Mouse (Mus musculus) forebrain, postnatal 0 days (tissue): ENCODE data around the gene Tet2. TPM values are rescaled to one million over a fixed set of nuclear protein-coding genes. Genes with fewer than 3 reads are reported as not detected.

Source experiments
- ATAC-seq: fragments of 200-750 bp; cut with Nextera tagmentation; 2 replicates; pipeline ENCODE4 v1.8.0; 2017; ENCODE audit warnings: mild to moderate bottlenecking, moderate library complexity
- DNase-seq: peaks from one replicate; pipeline ENCODE4 v3.0.0-alpha.2; 2015
- H3K27ac ChIP-seq: fragments of 300-500 bp; sonication (generic); 2 replicates; pipeline ENCODE4 v1.5.1; 2014; ENCODE audit warnings: low read depth, mild to moderate bottlenecking, antibody characterized with exemption, low read length, moderate library complexity, mixed read lengths
- H3K27me3 ChIP-seq: fragments of 300-500 bp; sonication (generic); 2 replicates; pipeline ENCODE4 v1.6.1; 2014; ENCODE audit warnings: mild to moderate bottlenecking, low read length, mixed read lengths; ENCODE audit not compliant: insufficient read depth
- H3K36me3 ChIP-seq: fragments of 300-500 bp; sonication (generic); 2 replicates; pipeline ENCODE4 v1.6.1; 2014; ENCODE audit warnings: mild to moderate bottlenecking, moderate library complexity; ENCODE audit not compliant: insufficient read depth
- H3K4me1 ChIP-seq: fragments of 300-500 bp; sonication (generic); 2 replicates; pipeline ENCODE4 v1.6.1; 2014; ENCODE audit warnings: antibody characterized with exemption; ENCODE audit not compliant: insufficient read depth
- H3K4me2 ChIP-seq: fragments of 300-500 bp; sonication (generic); 2 replicates; pipeline ENCODE4 v1.6.1; 2014; ENCODE audit warnings: low read depth, mild to moderate bottlenecking, moderate library complexity
- H3K4me3 ChIP-seq: fragments of 300-500 bp; sonication (generic); 2 replicates; pipeline ENCODE4 v1.5.1; 2014; ENCODE audit warnings: low read depth, low read length, mixed read lengths
- H3K9ac ChIP-seq: fragments of 300-500 bp; sonication (generic); 2 replicates; pipeline ENCODE4 v1.6.1; 2014; ENCODE audit warnings: mild to moderate bottlenecking
- H3K9me3 ChIP-seq: fragments of 300-500 bp; sonication (generic); 2 replicates; pipeline ENCODE4 v1.6.1; 2016; ENCODE audit warnings: low read length
- CTCF ChIP-seq: sonication (generic); IDR thresholded peaks from 2 replicates; pipeline ENCODE4 v1.5.1; 2016; ENCODE audit warnings: antibody characterized with exemption, control low read depth, low read depth
- WGBS: fragments of 180-500 bp; shearing (Covaris S2); extraction: QIAGEN DNeasy Blood & Tissue Kit; methylation state at CpG from one replicate; pipeline ENCODE4 v1.1.7; 2014; 5-methylcytosine and 5-hydroxymethylcytosine counted together
- polyA plus RNA-seq: library from polyadenylated mRNA; unstranded; fragments of >200 nt; fragmentation: Nextera tagmentation; extraction: Ambion mirVana; gene quantifications from 2 replicates; pipeline ENCODE4 v1.2.1, GENCODE M21; 2015
- total RNA-seq: library from RNA; depleted of rRNA; stranded (reverse); fragments of >200 nt; gene quantifications from 2 replicates; pipeline ENCODE4 v1.2.3, GENCODE M21; 2014

The Tet2 gene
- total and polyA plus RNA-seq, 2 experiments from 2014 or later, result 11.8 to 49.6 TPM

GRCm38 (mm10) chr3:133518801-133519200, 26.1 kb downstream of the Tet2 start:
- 94% methylated on average over 3 of the region's 3 CpGs for WGBS
- DNase-seq (no peak), ATAC-seq (no peak)
- no peaks in the 10 kb centered on the region for H3K27me3 ChIP-seq
- H3K4me1 ChIP-seq, result no peaks in the 10 kb centered on the region
- H3K36me3 ChIP-seq, result no peaks in the 10 kb centered on the region
- TF ChIP-seq CTCF, result no peak
- H3K4me3 ChIP-seq, result no peak overlapping the region
- H3K4me2 ChIP-seq, result no peak overlapping the region
- no peak overlapping the region for H3K27ac ChIP-seq
- no peak overlapping the region for H3K9ac ChIP-seq
- H3K9me3 ChIP-seq, result no peaks in the 10 kb centered on the region

GRCm38 (mm10) chr3:133518116-133518515, 26.8 kb downstream of the Tet2 start:
- 88% methylated on average over 6 of the region's 6 CpGs for WGBS
- TF ChIP-seq CTCF, result no peak
- no peak overlapping the region for H3K4me2 ChIP-seq
- DNase-seq (no peak), ATAC-seq (no peak)
- no peaks in the 10 kb centered on the region; the same call in 1 of the 2 replicates for H3K36me3 ChIP-seq
- no peak overlapping the region for H3K4me3 ChIP-seq
- no peaks in the 10 kb centered on the region for H3K27me3 ChIP-seq
- no peaks in the 10 kb centered on the region for H3K4me1 ChIP-seq
- H3K9ac ChIP-seq, result no peak overlapping the region
- no peaks in the 10 kb centered on the region for H3K9me3 ChIP-seq
- H3K27ac ChIP-seq, result no peak overlapping the region

- 83% methylated on average over 6 of the region's 6 CpGs for WGBS
- ATAC-seq (no peak), DNase-seq (no peak)
- no peaks in the 10 kb centered on the region for H3K27me3 ChIP-seq
- no peak overlapping the region for H3K27ac ChIP-seq
- no peak overlapping the region for H3K4me2 ChIP-seq
- no peak for TF ChIP-seq CTCF
- no peak overlapping the region for H3K4me3 ChIP-seq
- H3K9ac ChIP-seq, result no peak overlapping the region
- H3K9me3 ChIP-seq, result no peaks in the 10 kb centered on the region
- H3K4me1 ChIP-seq, result no peaks in the 10 kb centered on the region
- H3K36me3 ChIP-seq, result peaks cover 5% of the 10 kb centered on the region; the same call in 1 of the 2 replicates
These were observed 27.5 kb downstream of the Tet2 start for GRCm38 (mm10) chr3:133517406-133517805.

- WGBS, result 28% methylated on average over 6 of the region's 6 CpGs
- DNase-seq (peak; percentile 66), ATAC-seq (no peak; the same call in 1 of the 2 replicates)
These were observed 28.8 kb downstream of the Tet2 start for GRCm38 (mm10) chr3:133516137-133516536.

GRCm38 (mm10) chr3:133515204-133515969, 29.6 kb downstream of the Tet2 start:
- no peaks in the 10 kb centered on the region for H3K4me1 ChIP-seq
- no peak overlapping the region for H3K27ac ChIP-seq
- H3K9ac ChIP-seq, result no peak overlapping the region
- DNase-seq (no peak), ATAC-seq (no peak)
- H3K27me3 ChIP-seq, result no peaks in the 10 kb centered on the region
- H3K4me2 ChIP-seq, result no peak overlapping the region
- no peaks in the 10 kb centered on the region for H3K9me3 ChIP-seq
- no peak for TF ChIP-seq CTCF
- WGBS, result 95% methylated on average over 8 of the region's 8 CpGs
- peaks cover 5% of the 10 kb centered on the region; the same call in 1 of the 2 replicates for H3K36me3 ChIP-seq
- H3K4me3 ChIP-seq, result no peak overlapping the region

More at GRCm38 (mm10) chr3:133516137-133516536, 28.8 kb downstream of the Tet2 start:
- Histone ChIP-seq H3K4me3 (no peak overlapping the region), H3K4me1 (no peaks in the 10 kb centered on the region), H3K27ac (no peak overlapping the region), H3K9me3 (no peaks in the 10 kb centered on the region), H3K9ac (no peak overlapping the region), H3K36me3 (peaks cover 5% of the 10 kb centered on the region; the same call in 1 of the 2 replicates), H3K27me3 (no peaks in the 10 kb centered on the region), H3K4me2 (no peak overlapping the region)
- no peak for TF ChIP-seq CTCF

- no peak for TF ChIP-seq CTCF
- H3K4me2 ChIP-seq, result no peak overlapping the region
- no peak overlapping the region for H3K27ac ChIP-seq
- no peaks in the 10 kb centered on the region for H3K9me3 ChIP-seq
- DNase-seq (no peak), ATAC-seq (no peak)
- WGBS, result 98% methylated on average over 12 of the region's 12 CpGs
- peaks cover 5% of the 10 kb centered on the region; the same call in 1 of the 2 replicates for H3K36me3 ChIP-seq
- H3K27me3 ChIP-seq, result no peaks in the 10 kb centered on the region
- no peaks in the 10 kb centered on the region for H3K4me1 ChIP-seq
- no peak overlapping the region for H3K9ac ChIP-seq
- no peak overlapping the region for H3K4me3 ChIP-seq
These were observed 30.6 kb downstream of the Tet2 start for GRCm38 (mm10) chr3:133514290-133514689.

- Histone ChIP-seq H3K27me3 (no peaks in the 10 kb centered on the region), H3K9ac (no peak overlapping the region), H3K36me3 (peaks cover 5% of the 10 kb centered on the region; the same call in 1 of the 2 replicates), H3K9me3 (no peaks in the 10 kb centered on the region), H3K27ac (no peak overlapping the region), H3K4me3 (no peak overlapping the region), H3K4me2 (no peak overlapping the region), H3K4me1 (no peaks in the 10 kb centered on the region)
- no peak for TF ChIP-seq CTCF
- no peak for ATAC-seq
- DNase-seq, result no peak
- 91% methylated on average over 7 of the region's 7 CpGs for WGBS
These were observed 31.5 kb downstream of the Tet2 start for GRCm38 (mm10) chr3:133513475-133513874.
